ENCODE assay signal across 8 mouse cellular contexts in genomic region chr3:88510421-88511289, GRCm38 (mm10). TPM values are rescaled to one million over a fixed set of nuclear protein-coding genes. Genes with fewer than 3 reads are reported as not detected.
DNase-seq lines count a peak whose midpoint lies in the region; ATAC-seq and TF ChIP-seq lines count a peak whose summit lies in the region.

No protein-coding gene starts in this region.

- TF ChIP-seq CTCF in kidney, postnatal 0 days (IDR thresholded peaks at IDR 0.05; ENCODE audit: low read depth): no peak

- H3K27me3 ChIP-seq in kidney, postnatal 0 days (ENCODE audit: insufficient read depth, low read length): no peaks in the 10 kb centered on the region
- H3K27me3 ChIP-seq in embryonic facial prominence, embryonic 10.5 days (replicated peaks; ENCODE audit: low read depth, poor library complexity, severe bottlenecking): no peaks in the 10 kb centered on the region

- no peak for ATAC-seq in kidney, postnatal 0 days (replicated peaks; ENCODE audit: low FRiP score, low read depth)

- peak overlapping the region; percentile 40; the same call in 1 of the 2 replicates for H3K9ac ChIP-seq in kidney, postnatal 0 days (ENCODE audit: low read depth, low read length)

- peak overlapping the region; percentile 13; the same call in 1 of the 2 replicates for H3K4me3 ChIP-seq in kidney, postnatal 0 days (replicated peaks; ENCODE audit: low read depth, low read length)
- H3K4me3 ChIP-seq in embryonic facial prominence, embryonic 10.5 days: peak overlapping the region; percentile 56

- WGBS in kidney, postnatal 0 days: 42% methylated on average over 13 of the region's 13 CpGs
- 55% methylated on average over 13 of the region's 13 CpGs for WGBS in embryonic facial prominence, embryonic 10.5 days

- DNase-seq in kidney, postnatal 0 days (ENCODE audit: low spot score): no peak
- DNase-seq in kidney, postnatal 36 days: no peak
- DNase-seq in embryonic facial prominence, embryonic 10.5 days (ENCODE audit: low spot score): no peak
- DNase-seq in induced T-regulatory cell, adult 2 months (ENCODE audit: low read depth): peak; percentile 82
- DNase-seq in natural killer cell, adult 2 months (ENCODE audit: low spot score in 2 of 2): peak; percentile 47 to 51
- no peak for DNase-seq in frontal cortex, postnatal 14 days (ENCODE audit: low spot score in 2 of 2)
- no peak for DNase-seq in left cerebral cortex, adult 11 months (ENCODE audit: low spot score)
- DNase-seq in right cerebral cortex, adult 18-20 months: no peak

- H3K36me3 ChIP-seq in kidney, postnatal 0 days (ENCODE audit: insufficient read depth, low read length): no peaks in the 10 kb centered on the region
- no peaks in the 10 kb centered on the region for H3K36me3 ChIP-seq in embryonic facial prominence, embryonic 10.5 days (replicated peaks)

- peak overlapping the region; percentile 46 for H3K4me2 ChIP-seq in kidney, postnatal 0 days (ENCODE audit: low read length)

- H3K9me3 ChIP-seq in kidney, postnatal 0 days (replicated peaks; ENCODE audit: low read length): no peaks in the 10 kb centered on the region
- H3K9me3 ChIP-seq in embryonic facial prominence, embryonic 10.5 days: no peaks in the 10 kb centered on the region

- peak overlapping the region; percentile 84 for H3K27ac ChIP-seq in kidney, postnatal 0 days
- H3K27ac ChIP-seq in embryonic facial prominence, embryonic 10.5 days (replicated peaks): peak overlapping the region; percentile 93

- H3K4me1 ChIP-seq in kidney, postnatal 0 days (replicated peaks; ENCODE audit: insufficient read depth, low read length): peaks cover 27% of the 10 kb centered on the region
- H3K4me1 ChIP-seq in embryonic facial prominence, embryonic 10.5 days: peaks cover 69% of the 10 kb centered on the region

RNA-seq across cellular contexts. Expression of gene Lmna, which starts 0.9 kb away (rescaled TPM):
- 99.3 and 108 TPM in 2 replicates for polyA plus RNA-seq in kidney, postnatal 0 days (2015; fragmentation: Nextera tagmentation; extraction: Ambion mirVana)
- 15.2 and 17.9 TPM in 2 replicates for polyA plus RNA-seq in embryonic facial prominence, embryonic 10.5 days (2016; fragmentation: Nextera tagmentation; extraction: Ambion mirVana)

RNA-seq across cellular contexts. Expression of gene Mex3a, which starts 21.5 kb away (rescaled TPM):
- 12.5 and 13.8 TPM in 2 replicates for polyA plus RNA-seq in kidney, postnatal 0 days (2015; fragmentation: Nextera tagmentation; extraction: Ambion mirVana)
- 33.6 and 37.4 TPM in 2 replicates for polyA plus RNA-seq in embryonic facial prominence, embryonic 10.5 days (2016; fragmentation: Nextera tagmentation; extraction: Ambion mirVana)

RNA-seq across cellular contexts. Expression of gene Rab25, which starts 37.4 kb away (rescaled TPM):
- 27.4 and 28.9 TPM in 2 replicates for polyA plus RNA-seq in kidney, postnatal 0 days (2015; fragmentation: Nextera tagmentation; extraction: Ambion mirVana)
- 4.9 and 5.8 TPM in 2 replicates for polyA plus RNA-seq in embryonic facial prominence, embryonic 10.5 days (2016; fragmentation: Nextera tagmentation; extraction: Ambion mirVana)

RNA-seq across cellular contexts. Expression of gene Lamtor2, which starts 42.2 kb away (rescaled TPM):
- polyA plus RNA-seq in kidney, postnatal 0 days (2015; fragmentation: Nextera tagmentation; extraction: Ambion mirVana): 164 and 173 TPM in 2 replicates
- 158 and 161 TPM in 2 replicates for polyA plus RNA-seq in embryonic facial prominence, embryonic 10.5 days (2016; fragmentation: Nextera tagmentation; extraction: Ambion mirVana)

RNA-seq across cellular contexts. Expression of gene Ubqln4, which starts 42.9 kb away (rescaled TPM):
- 35.1 and 35.9 TPM in 2 replicates for polyA plus RNA-seq in kidney, postnatal 0 days (2015; fragmentation: Nextera tagmentation; extraction: Ambion mirVana)
- polyA plus RNA-seq in embryonic facial prominence, embryonic 10.5 days (2016; fragmentation: Nextera tagmentation; extraction: Ambion mirVana): 68.6 and 77.9 TPM in 2 replicates

Comparison
In these comparisons a context has a peak if more than half of its experiments do, and no peak if none do; other contexts are left out.
1. DNase-seq: peak in induced T-regulatory cell, adult 2 months (single experiment) and natural killer cell, adult 2 months (2 of 2); none in kidney, postnatal 0 days (single experiment), kidney, postnatal 36 days (0 of 2), embryonic facial prominence, embryonic 10.5 days (single experiment), frontal cortex, postnatal 14 days (0 of 2), left cerebral cortex, adult 11 months (single experiment) and right cerebral cortex, adult 18-20 months (single experiment).